Mouse (Mus musculus) G1E (cell line): Measurements from ENCODE around the gene Ap3b1. TPM values are rescaled to one million over a fixed set of nuclear protein-coding genes. Genes with fewer than 3 reads are reported as not detected.

Source experiments
- ATAC-seq: 2 replicates; pipeline ENCODE4 v1.8.0; 2016; ENCODE audit warnings: mild to moderate bottlenecking; ENCODE audit not compliant: insufficient number of reproducible peaks, poor library complexity, low FRiP score, severe bottlenecking; ENCODE audit errors: extremely low read depth
- DNase-seq: peaks from one replicate; pipeline ENCODE4 v3.0.0; 2012; ENCODE audit warnings: low spot score
- H3K27me3 ChIP-seq: 2 replicates; pipeline ENCODE4 v1.6.1; 2012; ENCODE audit warnings: mild to moderate bottlenecking, low read length, inconsistent platforms; ENCODE audit not compliant: insufficient read depth
- H3K36me3 ChIP-seq: replicated peaks from 2 replicates; pipeline ENCODE3; 2012; ENCODE audit warnings: mild to moderate bottlenecking, inconsistent platforms
- H3K4me1 ChIP-seq: 2 replicates; pipeline ENCODE4 v1.6.1; 2012; ENCODE audit warnings: low read depth, low read length, inconsistent platforms, mixed read lengths; ENCODE audit not compliant: insufficient read depth
- H3K4me3 ChIP-seq: 2 replicates; pipeline ENCODE4 v1.5.1; 2012; ENCODE audit warnings: low read depth, mild to moderate bottlenecking, inconsistent platforms, low read length, moderate library complexity, mixed read lengths
- H3K9me3 ChIP-seq: replicated peaks from 2 replicates; pipeline ENCODE4 v1.6.1; 2012; ENCODE audit warnings: inconsistent platforms
- CTCF ChIP-seq: IDR thresholded peaks from 2 replicates; pipeline ENCODE4 v1.5.1; 2012; ENCODE audit warnings: low read depth, low read length, inconsistent platforms, mixed read lengths
- GATA1 ChIP-seq: IDR thresholded peaks from 2 replicates; pipeline ENCODE4 v1.6.1; 2012; ENCODE audit warnings: borderline replicate concordance, low read length, inconsistent platforms, mixed read lengths
- GATA2 ChIP-seq: IDR thresholded peaks from 2 replicates; pipeline ENCODE4 v1.6.1; 2012; ENCODE audit warnings: low read depth, low read length, inconsistent platforms, borderline replicate concordance
- POLR2AphosphoS5 ChIP-seq: IDR thresholded peaks from 2 replicates; pipeline ENCODE4 v1.6.1; 2012; ENCODE audit warnings: low read depth, low read length, inconsistent platforms; ENCODE audit not compliant: insufficient replicate concordance
- TAL1 ChIP-seq: conservative IDR thresholded peaks from 2 replicates; pipeline ENCODE4 v1.6.1; 2012; ENCODE audit warnings: low read depth, low read length, inconsistent platforms, mixed read lengths
- polyA plus RNA-seq: library from polyadenylated mRNA; stranded (reverse); fragments of >175 nt; gene quantifications from 2 replicates; pipeline ENCODE4 v1.2.3, GENCODE M21; 2012
- total RNA-seq, 2 experiments: library from RNA; stranded (forward) in 1 of 2; stranded (reverse) in 1 of 2; fragments of 200-1000 nt in 1 of 2; fragments of >200 nt in 1 of 2; fragmentation: Nextera tagmentation in 1 of 2; gene quantifications; 2 replicates each; pipeline ENCODE4 v1.2.3; 2014 to 2017

The Ap3b1 gene
- total and polyA plus RNA-seq, 3 experiments: 32.3 to 134 (median 126) TPM

DNA sequence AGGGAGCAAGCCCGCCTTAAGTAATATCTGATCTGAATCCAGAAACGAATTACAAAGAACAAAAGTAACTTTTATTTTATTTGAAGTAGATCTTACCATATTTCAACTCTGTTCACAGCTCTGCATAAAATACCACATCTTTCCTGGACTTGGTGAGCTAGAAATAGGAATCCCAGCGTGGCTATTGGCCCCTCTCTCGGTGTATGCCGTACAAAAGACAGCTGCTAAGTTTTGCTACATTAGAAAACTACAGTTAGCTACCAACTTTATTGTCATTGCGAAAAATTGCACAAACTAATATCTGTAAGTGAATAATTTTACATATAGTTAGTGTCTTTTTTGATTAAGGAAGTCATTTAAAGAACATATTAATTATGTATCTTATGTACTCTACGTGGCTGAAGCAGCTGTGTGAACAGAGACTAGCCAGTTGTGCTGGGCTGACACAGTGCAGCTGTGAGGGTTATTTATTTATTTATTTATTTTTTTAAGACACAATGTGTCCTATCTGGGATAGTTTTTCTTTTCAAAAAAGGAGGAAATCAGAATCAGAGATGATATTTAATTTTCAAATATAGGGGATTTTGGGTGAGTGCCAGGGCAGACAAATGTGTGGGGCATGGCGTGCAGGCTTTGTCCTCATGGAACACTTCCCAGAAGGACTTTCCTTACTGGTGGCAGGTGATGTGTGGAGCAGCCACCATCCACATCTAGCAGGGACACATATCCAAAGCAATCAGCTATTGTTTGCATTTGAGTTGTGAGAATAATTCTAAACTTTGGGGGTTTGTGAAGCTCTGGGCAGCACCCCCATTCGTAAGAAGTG lies 248.5 kb downstream of the Ap3b1 start:
- Histone ChIP-seq H3K4me3 (no peak overlapping the region), H3K9me3 (no peaks in the 10 kb centered on the region), H3K36me3 (no peaks in the 10 kb centered on the region), H3K27me3 (peaks cover 48% of the 10 kb centered on the region), H3K4me1 (peaks cover 2% of the 10 kb centered on the region; the same call in 1 of the 2 replicates)
- no peak for DNase-seq
- no peak for ATAC-seq
- TF ChIP-seq POLR2AphosphoS5: no peak

GRCm38 (mm10) chr13:94607861-94608223 lies 249.1 kb downstream of the Ap3b1 start:
- Histone ChIP-seq H3K4me1 (peaks cover 2% of the 10 kb centered on the region; the same call in 1 of the 2 replicates), H3K9me3 (no peaks in the 10 kb centered on the region), H3K4me3 (no peak overlapping the region), H3K27me3 (peaks cover 47% of the 10 kb centered on the region), H3K36me3 (no peaks in the 10 kb centered on the region)
- no peak for ATAC-seq
- no peak for DNase-seq
- TF ChIP-seq TAL1 (no peak), CTCF (no peak), GATA2 (no peak)

DNA sequence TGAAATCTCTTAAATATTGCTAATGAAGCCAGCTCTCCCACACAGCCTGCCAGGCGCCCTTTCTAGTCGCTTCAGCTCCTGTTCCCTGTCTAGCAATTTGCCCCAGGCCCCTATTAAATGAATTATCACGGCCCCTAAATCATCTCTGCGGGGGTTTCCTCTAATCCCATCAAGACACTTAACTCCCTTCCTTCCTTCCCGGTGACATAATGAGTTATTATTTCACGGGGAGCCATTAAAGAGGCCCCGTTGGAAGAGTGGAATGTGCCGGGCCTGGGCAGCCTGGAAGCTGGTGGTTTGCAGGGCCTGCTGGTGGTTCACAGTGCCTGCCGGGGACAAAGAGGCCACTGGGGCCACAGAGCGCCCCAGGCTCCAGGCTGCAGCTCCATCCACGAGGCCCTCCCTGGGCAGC lies 249.7 kb downstream of the Ap3b1 start:
- no peaks in the 10 kb centered on the region for H3K36me3 ChIP-seq
- no peaks in the 10 kb centered on the region for H3K9me3 ChIP-seq
- H3K4me1 ChIP-seq: no peaks in the 10 kb centered on the region
- peaks cover 41% of the 10 kb centered on the region for H3K27me3 ChIP-seq
- TF ChIP-seq CTCF (no peak), POLR2AphosphoS5 (no peak), GATA2 (no peak), GATA1 (no peak), TAL1 (no peak)
- no peak overlapping the region for H3K4me3 ChIP-seq
- no peak for DNase-seq
- ATAC-seq: no peak

- Histone ChIP-seq H3K36me3 (no peaks in the 10 kb centered on the region), H3K4me1 (no peaks in the 10 kb centered on the region)
- ATAC-seq: no peak
These were observed 250.2 kb downstream of the Ap3b1 start for GRCm38 (mm10) chr13:94608947-94609346.

More at GRCm38 (mm10) chr13:94608947-94609346, 250.2 kb downstream of the Ap3b1 start:
- TF ChIP-seq POLR2AphosphoS5 (no peak), TAL1 (no peak), GATA1 (no peak), CTCF (no peak), GATA2 (no peak)
- H3K27me3 ChIP-seq: peaks cover 39% of the 10 kb centered on the region
- DNase-seq: no peak
- H3K4me3 ChIP-seq: no peak overlapping the region
- no peaks in the 10 kb centered on the region for H3K9me3 ChIP-seq

Other genes with a start within 250 kb of the Ap3b1 start
- not detected in 2 replicates for gene Scamp1, start 73.1 kb upstream of the Ap3b1 start, total RNA-seq (2014; fragmentation: Nextera tagmentation)
- gene Scamp1, start 73.1 kb upstream of the Ap3b1 start, total RNA-seq (2017): 0.05 TPM in 1 of 2 replicates, not detected in the other
- gene Scamp1, start 73.1 kb upstream of the Ap3b1 start, polyA plus RNA-seq: not detected in 2 replicates